Mouse (Mus musculus): Measurements from ENCODE around the gene Ceacam1. TPM values are rescaled to one million over a fixed set of nuclear protein-coding genes. Genes with fewer than 3 reads are reported as not detected.

Gene Ceacam1
- 3.0 TPM for polyA plus RNA-seq (2015; fragmentation: Illumina TruSeq; extraction: RNeasy Lipid Tissue Mini Kit (QIAGEN cat#74804); ENCODE audit: low read depth, low replicate concordance)

DNA sequence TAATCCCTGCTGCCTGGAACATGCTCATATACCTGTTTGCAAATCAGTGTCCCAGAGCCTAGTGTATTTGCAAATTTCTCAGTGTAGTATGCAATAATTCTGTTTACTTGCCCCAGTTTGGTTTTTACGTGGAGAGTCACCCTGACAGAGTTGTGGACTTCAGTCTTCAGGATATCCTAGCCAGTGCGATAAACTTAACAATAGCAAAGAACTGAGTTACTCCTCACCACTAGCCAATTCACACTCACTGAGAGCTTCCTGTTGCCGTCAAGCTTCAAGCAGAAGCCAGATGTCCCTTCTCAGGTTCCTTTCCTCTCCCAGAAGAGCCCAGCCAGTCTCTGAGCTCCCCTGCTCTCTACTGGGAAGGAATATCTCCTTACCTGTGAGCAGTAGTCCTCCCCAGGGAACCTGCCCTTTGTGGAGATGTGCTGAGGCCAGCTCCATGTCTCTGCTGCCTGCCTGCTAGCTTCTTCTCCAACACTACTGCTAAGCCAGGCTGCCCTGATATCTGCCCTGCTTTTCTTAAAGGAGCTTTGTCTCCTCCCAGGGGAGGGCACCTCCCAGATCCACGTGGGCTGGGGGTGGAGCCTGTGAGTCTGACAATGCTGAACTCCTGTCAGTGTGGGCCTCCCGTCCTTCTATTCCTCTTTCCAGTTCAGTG is at the start of gene Ceacam1:
Gene Ceacam1 (minus strand): TSS at position 513 of the 661 bp plus-strand sequence.

GRCm38 (mm10) chr7:25412833-25413441 is 64.5 kb downstream of the Ceacam1 start, which contains the start of gene Cxcl17:
Gene Cxcl17 (minus strand): TSS chr7:25412886.

Other genes with a start within 250 kb of the Ceacam1 start
- gene Gsk3a, start 239.8 kb downstream of the Ceacam1 start, polyA plus RNA-seq (2015; fragmentation: Illumina TruSeq; extraction: RNeasy Lipid Tissue Mini Kit (QIAGEN cat#74804); ENCODE audit: low read depth, low replicate concordance): 204 TPM
- gene Erf, start 226.8 kb downstream of the Ceacam1 start, polyA plus RNA-seq (2015; fragmentation: Illumina TruSeq; extraction: RNeasy Lipid Tissue Mini Kit (QIAGEN cat#74804); ENCODE audit: low read depth, low replicate concordance): 29.1 TPM
- 104 TPM for gene Cic, start 209.9 kb downstream of the Ceacam1 start, polyA plus RNA-seq (2015; fragmentation: Illumina TruSeq; extraction: RNeasy Lipid Tissue Mini Kit (QIAGEN cat#74804); ENCODE audit: low read depth, low replicate concordance)
- 39.5 TPM for gene Pafah1b3, start 179.6 kb downstream of the Ceacam1 start, polyA plus RNA-seq (2015; fragmentation: Illumina TruSeq; extraction: RNeasy Lipid Tissue Mini Kit (QIAGEN cat#74804); ENCODE audit: low read depth, low replicate concordance)
- gene Prr19, start 176.2 kb downstream of the Ceacam1 start, polyA plus RNA-seq (2015; fragmentation: Illumina TruSeq; extraction: RNeasy Lipid Tissue Mini Kit (QIAGEN cat#74804); ENCODE audit: low read depth, low replicate concordance): 0.51 TPM
- gene Tmem145, start 171.5 kb downstream of the Ceacam1 start, polyA plus RNA-seq (2015; fragmentation: Illumina TruSeq; extraction: RNeasy Lipid Tissue Mini Kit (QIAGEN cat#74804); ENCODE audit: low read depth, low replicate concordance): 38.8 TPM
- gene Megf8, start 160.4 kb downstream of the Ceacam1 start, polyA plus RNA-seq (2015; fragmentation: Illumina TruSeq; extraction: RNeasy Lipid Tissue Mini Kit (QIAGEN cat#74804); ENCODE audit: low read depth, low replicate concordance): 50.0 TPM
- not detected for gene Cnfn, start 107.9 kb downstream of the Ceacam1 start, polyA plus RNA-seq (2015; fragmentation: Illumina TruSeq; extraction: RNeasy Lipid Tissue Mini Kit (QIAGEN cat#74804); ENCODE audit: low read depth, low replicate concordance)
- 6.3 TPM for gene Lipe, start 78.9 kb downstream of the Ceacam1 start, polyA plus RNA-seq (2015; fragmentation: Illumina TruSeq; extraction: RNeasy Lipid Tissue Mini Kit (QIAGEN cat#74804); ENCODE audit: low read depth, low replicate concordance)
- gene Cxcl17, start 64.7 kb downstream of the Ceacam1 start, polyA plus RNA-seq (2015; fragmentation: Illumina TruSeq; extraction: RNeasy Lipid Tissue Mini Kit (QIAGEN cat#74804); ENCODE audit: low read depth, low replicate concordance): not detected
- 0.88 TPM for gene Ceacam2, start 62.3 kb upstream of the Ceacam1 start, polyA plus RNA-seq (2015; fragmentation: Illumina TruSeq; extraction: RNeasy Lipid Tissue Mini Kit (QIAGEN cat#74804); ENCODE audit: low read depth, low replicate concordance)
- gene Erich4, start 138.3 kb upstream of the Ceacam1 start, polyA plus RNA-seq (2015; fragmentation: Illumina TruSeq; extraction: RNeasy Lipid Tissue Mini Kit (QIAGEN cat#74804); ENCODE audit: low read depth, low replicate concordance): not detected
- gene Dmac2, start 141.8 kb upstream of the Ceacam1 start, polyA plus RNA-seq (2015; fragmentation: Illumina TruSeq; extraction: RNeasy Lipid Tissue Mini Kit (QIAGEN cat#74804); ENCODE audit: low read depth, low replicate concordance): 62.6 TPM
- gene B3gnt8, start 149.1 kb upstream of the Ceacam1 start, polyA plus RNA-seq (2015; fragmentation: Illumina TruSeq; extraction: RNeasy Lipid Tissue Mini Kit (QIAGEN cat#74804); ENCODE audit: low read depth, low replicate concordance): 0.24 TPM
- gene Bckdha, start 181.4 kb upstream of the Ceacam1 start, polyA plus RNA-seq (2015; fragmentation: Illumina TruSeq; extraction: RNeasy Lipid Tissue Mini Kit (QIAGEN cat#74804); ENCODE audit: low read depth, low replicate concordance): 46.7 TPM
- 23.8 TPM for gene Exosc5, start 181.6 kb upstream of the Ceacam1 start, polyA plus RNA-seq (2015; fragmentation: Illumina TruSeq; extraction: RNeasy Lipid Tissue Mini Kit (QIAGEN cat#74804); ENCODE audit: low read depth, low replicate concordance)
- 51.4 TPM for gene Tmem91, start 197.6 kb upstream of the Ceacam1 start, polyA plus RNA-seq (2015; fragmentation: Illumina TruSeq; extraction: RNeasy Lipid Tissue Mini Kit (QIAGEN cat#74804); ENCODE audit: low read depth, low replicate concordance)
- gene B9d2, start 203.2 kb upstream of the Ceacam1 start, polyA plus RNA-seq (2015; fragmentation: Illumina TruSeq; extraction: RNeasy Lipid Tissue Mini Kit (QIAGEN cat#74804); ENCODE audit: low read depth, low replicate concordance): 47.4 TPM
- 4.1 TPM for gene Tgfb1, start 209.4 kb upstream of the Ceacam1 start, polyA plus RNA-seq (2015; fragmentation: Illumina TruSeq; extraction: RNeasy Lipid Tissue Mini Kit (QIAGEN cat#74804); ENCODE audit: low read depth, low replicate concordance)
- 40.0 TPM for gene Ccdc97, start 241.5 kb upstream of the Ceacam1 start, polyA plus RNA-seq (2015; fragmentation: Illumina TruSeq; extraction: RNeasy Lipid Tissue Mini Kit (QIAGEN cat#74804); ENCODE audit: low read depth, low replicate concordance)

Data from brain, adult 10 weeks (tissue).